Mouse (Mus musculus): ENCODE data around the gene Tesc. TPM values are rescaled to one million over a fixed set of nuclear protein-coding genes. Genes with fewer than 3 reads are reported as not detected.
A peak's percentile ranks its signal among the peaks of the same experiment; 100 is the strongest.

The Tesc gene
- total RNA-seq, 2 experiments from 2014 or later: 112 to 175 TPM

- no peak for DNase-seq
Measured at GRCm38 (mm10) chr5:118073213-118073773, 45.8 kb downstream of the Tesc start.

- peak in 1 of 2 experiments; percentile 29 for DNase-seq
Measured at GRCm38 (mm10) chr5:118076721-118077592, 49.4 kb downstream of the Tesc start.

DNA sequence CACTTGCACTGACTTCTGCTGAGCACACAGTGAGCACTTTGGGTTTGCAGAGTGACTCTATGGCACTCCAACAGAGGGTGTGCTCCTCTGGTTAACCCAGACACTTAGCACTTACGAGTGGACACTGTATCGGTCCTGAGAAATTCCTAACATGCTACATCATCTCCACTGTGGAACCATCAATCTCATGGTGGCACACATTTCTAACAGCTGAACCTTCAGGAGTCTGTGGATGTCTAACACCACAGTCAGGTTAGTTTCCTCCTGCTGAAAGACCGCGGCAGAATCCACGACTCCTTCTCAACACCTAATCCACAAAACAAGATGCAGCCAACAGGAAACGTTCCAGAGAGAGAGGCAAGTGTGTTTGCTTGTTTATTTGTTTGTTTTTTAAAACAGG is 51.0 kb downstream of the Tesc start:
- DNase-seq: no peak

GRCm38 (mm10) chr5:118079354-118079753 is 51.8 kb downstream of the Tesc start:
- peak in 1 of 2 experiments; percentile 42 for DNase-seq

DNA sequence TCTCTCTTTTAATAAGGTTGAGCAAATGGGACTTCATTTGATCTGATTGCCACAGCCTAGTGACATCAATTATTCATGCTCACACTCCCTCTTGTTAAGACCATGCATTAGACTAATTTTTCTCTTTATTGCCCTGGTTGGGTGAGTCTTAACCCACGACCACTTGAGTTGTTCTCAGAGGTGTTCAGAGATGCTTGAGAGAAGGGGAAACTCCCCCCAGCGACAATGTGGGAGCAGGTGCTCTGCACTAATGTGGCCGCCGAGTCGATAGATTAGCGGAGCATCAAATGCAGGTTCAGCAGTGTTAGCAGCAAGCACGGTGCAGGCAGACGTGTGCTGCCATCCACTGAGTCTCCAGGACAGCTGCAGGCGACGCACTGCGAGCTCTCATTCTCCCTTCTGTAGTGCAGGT is 52.3 kb downstream of the Tesc start:
- DNase-seq: no peak

GRCm38 (mm10) chr5:118081374-118081949 is 53.9 kb downstream of the Tesc start:
- no peak for DNase-seq

GRCm38 (mm10) chr5:118081996-118082395 is 54.5 kb downstream of the Tesc start:
- DNase-seq: no peak

DNA sequence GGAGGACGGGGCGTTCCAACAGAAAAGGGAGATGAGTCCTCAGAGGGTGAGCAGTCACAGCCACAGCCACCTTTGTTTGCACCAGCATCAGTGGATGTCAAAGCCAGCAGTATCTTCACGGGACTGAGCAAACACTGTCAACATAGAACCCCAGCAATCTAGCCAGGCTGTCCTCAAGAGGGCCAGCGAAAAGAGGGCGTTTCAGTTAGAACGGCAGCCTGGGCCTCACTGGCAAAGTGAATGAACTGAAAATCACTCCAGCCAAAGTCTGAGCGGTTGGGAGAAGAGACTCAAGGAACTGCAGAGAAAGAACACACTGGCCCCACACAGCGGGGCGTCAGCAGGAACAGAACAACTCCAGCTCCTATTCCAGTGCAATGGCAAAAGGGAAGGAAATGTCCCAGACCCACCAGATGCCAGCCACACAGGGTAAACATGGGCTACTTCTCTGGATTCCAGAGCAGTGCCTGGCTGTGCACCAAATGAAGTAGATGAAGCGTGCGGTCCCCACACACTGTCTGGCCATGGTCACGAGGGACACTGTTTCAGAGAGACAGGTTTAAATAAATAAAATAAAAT is 55.6 kb downstream of the Tesc start:
- DNase-seq: no peak

- peak; percentile 46 to 49 for DNase-seq
Measured at GRCm38 (mm10) chr5:118084171-118084727, 56.7 kb downstream of the Tesc start.

- no peak for DNase-seq
Measured at GRCm38 (mm10) chr5:118085313-118085712, 57.8 kb downstream of the Tesc start.

DNA sequence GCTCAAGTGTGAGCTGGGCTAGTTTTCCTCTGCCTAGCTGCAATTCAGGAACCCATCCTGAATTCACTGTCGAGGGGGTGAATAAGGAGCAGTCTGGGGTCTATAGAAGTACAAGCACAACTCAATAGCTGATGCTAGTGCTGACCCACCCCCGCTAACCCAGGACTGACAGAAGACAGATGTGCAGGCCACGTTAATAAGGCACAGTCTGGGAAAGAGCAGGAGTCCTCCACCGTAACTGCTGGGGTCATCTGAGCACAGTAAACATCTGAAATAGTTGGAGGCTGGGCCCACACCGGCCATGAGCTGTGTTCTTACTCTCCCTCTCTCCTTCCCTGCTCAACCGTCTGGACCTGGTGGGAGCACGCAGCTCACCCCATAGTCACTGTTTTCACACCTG is 59.4 kb downstream of the Tesc start:
- no peak for DNase-seq

GRCm38 (mm10) chr5:118089102-118089501 is 61.6 kb downstream of the Tesc start:
- peak; percentile 48 to 53 for DNase-seq

DNA sequence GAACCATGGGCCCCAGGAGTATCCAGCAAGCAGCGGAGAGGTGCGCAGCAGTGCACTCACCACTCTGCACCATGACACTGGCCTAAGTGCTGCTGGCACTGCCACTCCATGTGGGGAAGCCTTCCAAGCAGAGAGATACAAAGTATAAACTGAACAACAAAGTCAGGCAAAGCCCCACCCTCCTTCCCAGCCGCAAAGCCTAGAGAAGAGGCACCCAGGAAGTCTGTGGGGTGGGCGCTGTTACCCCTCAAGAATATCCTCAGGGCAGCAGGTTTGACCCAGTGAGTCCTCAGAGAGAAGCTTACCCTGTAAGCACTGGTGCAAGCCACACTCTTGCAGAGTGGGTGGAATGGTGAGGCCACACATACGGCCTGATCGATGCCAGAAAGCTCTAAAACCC is 62.6 kb downstream of the Tesc start:
- DNase-seq: no peak

DNA sequence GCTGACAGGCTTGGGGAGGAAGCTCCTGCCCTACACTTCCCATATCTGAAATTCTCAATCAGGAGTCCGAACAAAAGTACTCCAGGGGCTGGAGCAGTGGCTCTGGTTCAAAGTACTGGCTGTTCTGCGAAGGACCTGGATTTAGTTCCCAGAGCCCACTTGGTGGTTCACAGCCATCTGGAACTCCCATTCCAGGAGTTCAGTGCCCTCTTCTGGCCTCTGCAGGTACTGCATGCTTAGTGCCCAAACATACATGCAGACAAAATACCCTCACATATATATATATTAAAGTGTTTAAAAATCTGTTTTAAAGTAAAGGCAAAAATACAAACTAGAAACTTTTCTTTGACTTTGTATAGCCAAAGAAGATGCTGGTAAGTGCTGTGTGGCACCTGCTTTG is 63.3 kb downstream of the Tesc start:
- DNase-seq: no peak

GRCm38 (mm10) chr5:118093321-118094035 is 65.9 kb downstream of the Tesc start:
- no peak for DNase-seq

DNA sequence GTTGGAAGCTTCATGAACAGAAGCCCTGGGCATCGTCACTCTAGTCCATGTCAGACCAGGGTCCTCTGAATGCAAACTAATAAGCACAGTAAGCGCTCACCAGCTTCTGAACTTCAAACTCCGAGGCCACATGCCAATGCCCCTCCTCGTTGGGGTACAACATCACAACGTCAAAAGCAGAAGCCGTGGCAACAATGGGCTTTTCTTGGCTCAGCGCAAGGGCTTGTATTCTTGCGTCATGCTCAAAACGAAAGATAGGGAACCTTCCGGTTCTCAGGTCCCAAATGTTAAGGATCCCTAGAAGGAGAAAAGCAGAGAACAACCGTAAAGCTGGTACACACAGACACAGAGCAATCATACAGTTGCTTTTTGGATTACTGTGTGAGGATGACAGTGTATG is 67.9 kb downstream of the Tesc start:
- DNase-seq: no peak

DNA sequence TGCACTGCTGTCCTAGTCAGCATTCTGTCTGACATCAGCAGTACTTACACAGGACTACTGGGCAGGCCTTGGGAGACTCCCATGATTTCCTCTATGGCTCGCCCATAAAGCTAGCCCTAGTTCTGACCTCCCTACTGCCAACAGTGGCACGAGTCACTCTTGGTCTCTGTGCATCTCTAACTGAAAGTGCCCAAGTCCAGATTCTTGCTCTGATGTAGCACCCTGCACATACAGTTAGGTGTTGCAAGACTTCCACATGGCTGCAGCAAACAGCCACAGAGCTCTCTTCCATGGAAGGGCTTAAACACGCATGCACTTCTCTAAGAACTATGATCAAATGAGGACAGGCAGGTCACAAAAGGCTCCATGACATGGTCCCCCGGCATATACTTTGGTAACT is 68.3 kb downstream of the Tesc start:
- DNase-seq: no peak

DNA sequence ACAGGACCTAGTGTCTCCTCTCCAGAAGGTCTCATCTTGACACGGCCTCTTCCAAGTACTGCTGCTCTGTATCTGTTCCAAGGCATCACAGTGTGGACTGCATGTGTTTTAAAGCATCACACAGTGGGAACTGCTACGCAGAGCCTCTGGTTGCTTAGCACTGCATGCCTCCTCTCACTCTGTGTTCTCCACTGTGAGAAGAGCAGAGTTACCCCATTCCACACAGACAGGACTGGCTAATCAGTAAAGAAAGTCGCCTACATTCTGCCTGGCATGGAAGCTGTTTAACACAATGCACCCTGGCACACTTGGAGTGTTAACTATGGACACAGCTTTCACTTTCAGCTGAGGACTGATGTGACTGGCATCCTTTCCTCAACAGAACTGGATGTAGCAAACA is 68.8 kb downstream of the Tesc start:
- no peak for DNase-seq

- no peak for DNase-seq
Measured at GRCm38 (mm10) chr5:118099069-118099869, 71.7 kb downstream of the Tesc start.

DNA sequence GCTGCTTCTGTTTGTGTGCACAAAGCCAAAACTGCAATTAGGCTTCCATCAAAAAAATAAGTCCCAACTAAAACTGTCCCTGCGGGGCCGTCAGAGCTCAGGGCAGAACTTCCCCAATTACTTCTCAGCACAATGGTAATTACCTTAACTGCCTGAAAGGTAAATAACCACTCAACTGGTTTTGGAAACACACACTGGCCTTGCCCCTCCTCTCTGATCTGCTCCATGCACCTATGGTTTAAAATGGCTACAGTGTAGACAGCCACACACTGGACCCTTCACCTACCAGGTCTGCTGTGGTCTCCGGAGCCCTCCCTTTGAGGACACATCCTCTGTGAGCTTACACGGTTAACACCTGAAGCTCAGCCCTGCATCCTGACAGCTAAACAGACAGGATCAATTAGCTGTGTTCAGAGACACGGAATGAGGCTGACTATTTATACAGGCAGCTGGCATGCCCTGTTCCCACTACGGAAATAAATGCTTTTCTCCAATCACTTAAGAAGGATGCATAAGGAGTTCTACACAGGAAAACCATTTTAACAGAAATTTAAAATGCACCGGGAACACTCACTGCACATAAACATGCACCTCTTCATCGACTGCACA is 72.4 kb downstream of the Tesc start:
- DNase-seq: no peak

GRCm38 (mm10) chr5:118105536-118105935 is 78.0 kb downstream of the Tesc start:
- no peak for DNase-seq
